Mouse (Mus musculus): ENCODE results near the gene Zfp148.

Zfp148 gene

DNA sequence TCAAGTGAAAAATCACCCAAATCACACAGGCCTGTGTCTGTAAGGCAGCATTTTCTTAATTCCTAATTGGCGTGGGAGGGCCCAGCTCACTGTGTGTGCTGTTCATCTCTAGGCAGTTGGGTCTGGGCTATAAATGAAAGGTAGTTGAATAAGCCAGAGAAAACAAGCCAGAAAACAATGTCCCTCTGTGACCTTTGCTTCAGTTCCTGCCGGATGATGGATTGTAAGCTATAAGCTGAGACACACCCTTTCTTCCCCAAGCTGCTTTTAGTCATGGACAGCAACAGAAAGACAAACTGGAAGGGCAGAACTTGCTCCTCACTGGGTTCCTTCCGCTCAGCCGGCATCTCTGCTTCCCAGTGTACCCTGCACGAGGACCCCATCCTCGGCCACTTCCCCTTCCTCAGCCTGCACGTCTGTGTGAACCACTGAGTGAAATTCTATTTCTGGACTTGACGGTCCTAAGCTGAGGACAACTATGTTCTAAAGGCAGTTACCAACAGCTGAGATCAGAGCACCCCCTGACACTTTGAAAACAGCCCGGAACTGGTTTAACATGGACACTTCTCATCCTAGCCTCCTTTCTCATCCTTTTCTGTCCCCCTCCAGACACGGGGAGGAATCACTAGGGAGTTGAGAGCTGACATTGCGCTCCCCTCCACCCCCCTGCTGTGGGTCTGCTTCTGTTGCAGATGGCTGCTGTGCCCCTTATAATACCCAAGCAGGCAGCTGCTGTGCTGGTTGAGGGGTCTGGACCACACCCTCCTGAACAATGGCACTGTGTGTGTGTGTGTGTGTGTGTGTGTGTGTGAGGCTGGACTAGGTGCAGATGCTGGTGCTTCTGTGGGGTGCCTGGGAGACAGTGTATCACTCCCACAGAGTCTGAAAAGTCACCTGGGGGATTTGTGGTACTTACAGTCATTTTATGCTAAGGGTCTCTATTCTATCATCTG is 149.1 kb downstream of the Zfp148 start:
- in situ Hi-C loops (cut with MboI, MseI): no loop called here

- in situ Hi-C loops (cut with MboI, MseI): no loop called here
Measured at GRCm38 (mm10) chr16:33531184-33531583, 150.5 kb downstream of the Zfp148 start.

DNA sequence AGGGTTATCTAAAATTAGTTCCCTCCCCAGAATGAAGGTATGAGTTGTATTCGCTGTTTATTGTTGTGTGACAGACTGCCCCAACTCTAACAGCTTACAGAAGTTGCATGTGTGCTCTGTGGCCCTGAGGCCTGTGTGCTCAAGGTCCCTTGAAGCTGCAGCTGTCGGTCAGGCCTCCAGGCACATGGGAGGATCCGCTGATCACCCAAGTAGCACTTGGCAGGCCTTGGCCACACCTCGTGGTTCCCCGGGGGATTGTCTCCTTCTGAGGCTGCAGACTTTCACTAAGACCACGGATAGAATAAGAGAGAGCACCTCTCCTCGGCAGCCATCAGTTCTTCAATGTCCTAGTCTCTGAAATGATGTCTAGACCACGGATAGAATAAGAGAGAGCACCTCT is 155.8 kb downstream of the Zfp148 start:
- in situ Hi-C loops (cut with MboI, MseI): loop anchor here (5.0 kb wide), 1 partner anchor 54 kb away; no protein-coding TSS in a partner anchor

DNA sequence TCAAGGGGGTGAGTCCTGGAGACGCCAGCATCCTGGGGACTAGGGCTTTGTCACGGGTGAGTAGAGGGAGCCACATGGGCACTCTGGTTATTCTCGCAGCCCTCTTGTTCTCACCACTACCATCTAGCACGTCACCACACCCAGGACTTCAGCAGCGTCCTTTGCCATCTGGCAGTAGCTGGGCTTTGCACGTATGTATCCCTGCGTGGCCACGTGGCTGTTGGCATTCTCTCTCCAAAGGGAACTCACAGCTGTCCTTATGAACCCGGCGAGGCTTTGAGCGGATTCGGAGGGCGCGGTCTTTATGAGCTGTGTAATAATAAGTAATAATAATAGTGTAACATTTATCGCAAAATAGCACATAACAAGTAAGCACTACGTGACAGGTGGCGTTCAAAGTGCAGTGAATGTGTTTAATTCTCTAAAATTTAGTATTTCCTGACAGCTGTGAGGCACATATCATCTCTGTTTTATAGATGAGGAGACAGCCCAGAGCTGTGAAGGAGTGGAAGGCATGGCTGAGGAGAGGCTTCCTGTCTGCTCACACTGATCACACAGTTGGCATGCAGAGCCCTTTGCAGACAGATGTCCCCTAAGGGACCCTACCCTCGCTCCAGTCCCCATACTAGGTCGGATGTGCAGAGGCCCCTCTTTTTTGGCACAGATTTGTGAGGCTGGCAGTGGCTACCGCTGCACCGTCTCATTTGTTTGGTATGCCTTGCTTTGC is 157.0 kb downstream of the Zfp148 start:
- in situ Hi-C loops (cut with MboI, MseI): loop anchor here (5.0 kb wide), 1 partner anchor 55 kb away; no protein-coding TSS in a partner anchor

GRCm38 (mm10) chr16:33544346-33544745 is 163.7 kb downstream of the Zfp148 start:
- in situ Hi-C loops (cut with MboI, MseI): no loop called here

GRCm38 (mm10) chr16:33545530-33545929 is 164.9 kb downstream of the Zfp148 start:
- in situ Hi-C loops (cut with MboI, MseI): no loop called here

DNA sequence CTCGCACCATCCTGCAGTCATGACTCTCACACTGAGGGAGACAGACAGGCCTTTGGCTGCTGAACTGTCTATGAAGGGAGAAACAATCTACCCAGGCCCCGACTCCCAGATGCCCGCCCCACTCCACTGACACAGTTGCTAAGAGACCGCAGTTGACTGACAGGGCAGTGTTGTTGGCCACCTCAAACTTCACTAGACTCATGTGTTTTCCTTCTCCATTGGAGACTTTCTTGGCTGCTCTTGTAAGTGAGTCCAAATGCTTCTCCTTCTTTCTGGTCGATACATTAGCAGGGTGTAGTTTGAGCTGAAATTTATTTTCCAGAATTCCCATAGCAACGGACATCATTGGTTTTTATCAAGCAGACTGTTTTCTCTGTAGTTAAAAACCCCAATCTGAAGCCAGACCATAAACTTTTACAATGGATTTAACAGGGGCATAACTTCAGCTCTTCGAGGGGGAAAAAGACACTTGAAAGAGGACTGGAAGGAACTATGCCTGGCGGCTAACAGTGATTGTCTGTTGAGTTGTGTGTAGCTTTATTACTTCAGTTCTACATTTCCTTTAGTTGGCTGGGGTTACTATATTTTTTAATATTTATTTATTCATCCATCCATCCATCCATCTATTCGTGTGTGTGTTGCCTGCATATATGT is 173.2 kb downstream of the Zfp148 start:
- in situ Hi-C loops (cut with MboI, MseI): no loop called here

Data from regulatory T cell (primary cell).